Mouse (Mus musculus): ENCODE results near the gene Chn2. TPM values are rescaled to one million over a fixed set of nuclear protein-coding genes. Genes with fewer than 3 reads are reported as not detected.

The Chn2 gene
- polyA plus RNA-seq, 1 experiment = not detected

GRCm38 (mm10) chr6:54216512-54216911 is 177.2 kb downstream of the Chn2 start:
- H3K4me3 ChIP-seq (replicated peaks) = no peak overlapping the region
- TF ChIP-seq TAL1 (IDR thresholded peaks at IDR 0.05; ENCODE audit: low read length) (no peak), GATA1 (IDR thresholded peaks at IDR 0.05; ENCODE audit: low read length) (no peak)
- H3K36me3 ChIP-seq (ENCODE audit: control insufficient read depth) = no peaks in the 10 kb centered on the region
- H3K4me1 ChIP-seq (ENCODE audit: control insufficient read depth) = no peaks in the 10 kb centered on the region
- no peaks in the 10 kb centered on the region for H3K9me3 ChIP-seq (ENCODE audit: control insufficient read depth, low read length)
- no peaks in the 10 kb centered on the region for H3K27me3 ChIP-seq (ENCODE audit: control insufficient read depth)

DNA sequence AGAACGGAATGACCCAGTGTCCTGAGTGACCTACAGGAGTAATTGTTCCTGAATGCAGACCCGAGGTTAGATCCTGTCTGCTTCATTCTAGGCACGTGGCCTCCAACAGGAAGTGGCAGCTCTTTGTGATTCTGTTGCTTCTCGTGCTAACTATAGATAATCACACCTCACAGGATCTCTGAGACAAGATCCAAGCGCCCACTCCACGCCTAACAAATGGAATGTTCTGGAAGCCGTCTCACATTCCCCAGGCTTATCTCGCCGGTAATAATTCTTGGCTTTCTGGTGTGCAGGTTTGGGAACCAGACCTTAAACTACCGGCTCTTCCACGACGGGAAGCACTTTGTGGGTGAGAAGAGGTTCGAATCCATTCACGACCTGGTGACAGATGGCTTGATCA is 180.8 kb downstream of the Chn2 start:
- TF ChIP-seq GATA1 (IDR thresholded peaks at IDR 0.05; ENCODE audit: low read length) = no peak
- TF ChIP-seq TAL1 (IDR thresholded peaks at IDR 0.05; ENCODE audit: low read length) = no peak
- H3K9me3 ChIP-seq (ENCODE audit: control insufficient read depth, low read length) = no peaks in the 10 kb centered on the region
- H3K4me1 ChIP-seq (ENCODE audit: control insufficient read depth) = no peaks in the 10 kb centered on the region
- no peaks in the 10 kb centered on the region for H3K36me3 ChIP-seq (ENCODE audit: control insufficient read depth)
- no peak overlapping the region for H3K4me3 ChIP-seq (replicated peaks)
- no peaks in the 10 kb centered on the region for H3K27me3 ChIP-seq (ENCODE audit: control insufficient read depth)

DNA sequence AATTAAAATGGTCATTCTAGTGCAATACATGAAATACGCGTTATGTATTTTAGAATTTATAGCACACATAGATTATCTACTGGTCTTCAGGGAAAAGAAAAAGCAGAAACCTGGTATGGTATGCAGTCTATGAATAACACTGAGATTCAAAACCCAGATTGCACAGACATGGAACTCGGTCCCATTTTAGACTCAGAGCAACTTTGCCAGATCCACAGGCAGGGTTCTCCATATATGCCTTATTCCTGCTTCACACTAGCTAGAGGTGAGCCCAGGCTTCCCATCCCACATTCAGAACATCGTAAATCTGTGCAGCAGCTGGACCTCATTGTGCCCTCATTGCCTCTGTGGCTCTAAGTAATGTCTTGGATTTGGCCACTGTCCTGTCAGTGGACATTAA is 184.2 kb downstream of the Chn2 start:
- Histone ChIP-seq H3K36me3 (ENCODE audit: control insufficient read depth) (no peaks in the 10 kb centered on the region), H3K4me3 (replicated peaks) (no peak overlapping the region), H3K9me3 (ENCODE audit: control insufficient read depth, low read length) (no peaks in the 10 kb centered on the region), H3K4me1 (ENCODE audit: control insufficient read depth) (no peaks in the 10 kb centered on the region), H3K27me3 (ENCODE audit: control insufficient read depth) (no peaks in the 10 kb centered on the region)
- TF ChIP-seq TAL1 (IDR thresholded peaks at IDR 0.05; ENCODE audit: low read length) (no peak), GATA1 (IDR thresholded peaks at IDR 0.05; ENCODE audit: low read length) (no peak)

DNA sequence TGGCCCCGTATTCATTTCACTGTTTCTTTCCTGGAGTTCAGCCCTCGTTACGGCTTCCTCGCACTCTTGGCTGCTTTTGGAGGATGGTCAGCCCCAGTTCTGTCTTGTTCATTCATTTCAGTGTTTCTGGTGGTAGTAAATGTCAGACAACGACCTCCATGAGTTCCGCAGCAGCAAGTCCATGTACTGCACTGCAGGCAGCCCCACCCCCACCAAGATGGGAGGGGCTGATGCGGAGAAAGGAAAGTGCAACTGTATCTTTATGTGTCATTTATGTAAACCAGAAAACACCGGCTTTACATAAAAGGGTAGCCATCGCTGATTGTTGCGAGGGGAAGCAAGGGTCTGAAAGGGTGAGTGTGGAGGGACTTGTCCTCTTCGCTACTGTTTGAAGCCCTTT is 185.0 kb downstream of the Chn2 start:
- Histone ChIP-seq H3K27me3 (ENCODE audit: control insufficient read depth) (no peaks in the 10 kb centered on the region), H3K4me3 (replicated peaks) (no peak overlapping the region), H3K4me1 (ENCODE audit: control insufficient read depth) (no peaks in the 10 kb centered on the region), H3K9me3 (ENCODE audit: control insufficient read depth, low read length) (no peaks in the 10 kb centered on the region), H3K36me3 (ENCODE audit: control insufficient read depth) (no peaks in the 10 kb centered on the region)
- TF ChIP-seq TAL1 (IDR thresholded peaks at IDR 0.05; ENCODE audit: low read length) (no peak), GATA1 (IDR thresholded peaks at IDR 0.05; ENCODE audit: low read length) (no peak)

DNA sequence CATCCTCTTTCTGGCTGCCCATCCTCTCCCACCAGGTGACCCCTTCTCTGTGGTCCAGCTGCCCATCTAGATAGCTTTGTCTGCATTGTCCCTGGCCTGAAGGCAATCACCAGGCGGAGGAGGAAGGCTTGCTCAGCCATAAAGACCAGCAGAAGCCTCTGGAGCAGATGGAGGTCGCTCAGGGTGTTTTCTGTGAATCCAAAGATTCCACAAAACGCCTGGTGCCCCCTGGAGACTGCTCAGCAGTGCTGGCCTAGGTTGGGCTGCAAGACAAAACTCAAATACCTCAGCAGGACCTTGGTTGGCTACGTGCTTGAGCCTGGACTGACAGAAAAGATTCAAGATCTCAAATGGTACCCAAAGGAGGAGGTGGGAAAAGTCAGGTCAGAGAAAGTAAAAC is 186.0 kb downstream of the Chn2 start:
- Histone ChIP-seq H3K4me3 (replicated peaks) (no peak overlapping the region), H3K4me1 (ENCODE audit: control insufficient read depth) (no peaks in the 10 kb centered on the region), H3K9me3 (ENCODE audit: control insufficient read depth, low read length) (no peaks in the 10 kb centered on the region), H3K36me3 (ENCODE audit: control insufficient read depth) (no peaks in the 10 kb centered on the region), H3K27me3 (ENCODE audit: control insufficient read depth) (no peaks in the 10 kb centered on the region)
- TF ChIP-seq GATA1 (IDR thresholded peaks at IDR 0.05; ENCODE audit: low read length) (no peak), TAL1 (IDR thresholded peaks at IDR 0.05; ENCODE audit: low read length) (no peak)

DNA sequence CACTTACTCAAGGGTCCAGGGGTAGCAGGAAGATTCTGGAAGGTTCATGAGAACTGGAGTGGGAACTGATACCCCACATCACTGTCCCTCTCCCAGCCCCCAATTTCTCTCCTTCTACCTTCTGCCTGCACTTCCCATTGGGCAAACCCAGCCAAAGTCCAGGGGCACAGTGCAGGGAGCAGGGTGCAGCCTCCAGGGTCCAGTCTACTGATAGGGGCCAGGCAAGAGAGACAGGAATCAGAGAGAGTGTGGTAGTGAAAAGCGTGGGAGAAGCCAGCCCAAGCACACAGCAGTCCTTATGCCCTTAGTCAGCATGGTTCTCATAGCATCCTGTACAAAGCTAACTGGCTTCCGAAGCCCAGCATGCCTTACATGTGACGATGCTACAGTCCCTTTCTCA is 187.7 kb downstream of the Chn2 start:
- no peak for TF ChIP-seq GATA1 (IDR thresholded peaks at IDR 0.05; ENCODE audit: low read length)
- TF ChIP-seq TAL1 (IDR thresholded peaks at IDR 0.05; ENCODE audit: low read length) = no peak
- Histone ChIP-seq H3K27me3 (ENCODE audit: control insufficient read depth) (no peaks in the 10 kb centered on the region), H3K4me3 (replicated peaks) (no peak overlapping the region), H3K36me3 (ENCODE audit: control insufficient read depth) (no peaks in the 10 kb centered on the region), H3K4me1 (ENCODE audit: control insufficient read depth) (no peaks in the 10 kb centered on the region), H3K9me3 (ENCODE audit: control insufficient read depth, low read length) (no peaks in the 10 kb centered on the region)

GRCm38 (mm10) chr6:54228421-54228820 is 189.1 kb downstream of the Chn2 start:
- no peaks in the 10 kb centered on the region for H3K9me3 ChIP-seq (ENCODE audit: control insufficient read depth, low read length)
- no peaks in the 10 kb centered on the region for H3K4me1 ChIP-seq (ENCODE audit: control insufficient read depth)
- no peak overlapping the region for H3K4me3 ChIP-seq (replicated peaks)
- TF ChIP-seq TAL1 (IDR thresholded peaks at IDR 0.05; ENCODE audit: low read length) (no peak), GATA1 (IDR thresholded peaks at IDR 0.05; ENCODE audit: low read length) (no peak)
- no peaks in the 10 kb centered on the region for H3K27me3 ChIP-seq (ENCODE audit: control insufficient read depth)
- H3K36me3 ChIP-seq (ENCODE audit: control insufficient read depth) = no peaks in the 10 kb centered on the region

- Histone ChIP-seq H3K36me3 (ENCODE audit: control insufficient read depth) (no peaks in the 10 kb centered on the region), H3K9me3 (ENCODE audit: control insufficient read depth, low read length) (no peaks in the 10 kb centered on the region), H3K27me3 (ENCODE audit: control insufficient read depth) (no peaks in the 10 kb centered on the region), H3K4me3 (replicated peaks) (no peak overlapping the region), H3K4me1 (ENCODE audit: control insufficient read depth) (no peaks in the 10 kb centered on the region)
- TF ChIP-seq GATA1 (IDR thresholded peaks at IDR 0.05; ENCODE audit: low read length) = no peak
- TF ChIP-seq TAL1 (IDR thresholded peaks at IDR 0.05; ENCODE audit: low read length) = no peak
Measured at GRCm38 (mm10) chr6:54228874-54229273, 189.5 kb downstream of the Chn2 start.

- H3K36me3 ChIP-seq (ENCODE audit: control insufficient read depth) = no peaks in the 10 kb centered on the region
Measured at GRCm38 (mm10) chr6:54231769-54232558, 192.6 kb downstream of the Chn2 start.

More at GRCm38 (mm10) chr6:54231769-54232558, 192.6 kb downstream of the Chn2 start:
- Histone ChIP-seq H3K4me3 (replicated peaks) (no peak overlapping the region), H3K27me3 (ENCODE audit: control insufficient read depth) (no peaks in the 10 kb centered on the region), H3K4me1 (ENCODE audit: control insufficient read depth) (no peaks in the 10 kb centered on the region), H3K9me3 (ENCODE audit: control insufficient read depth, low read length) (no peaks in the 10 kb centered on the region; the same call in 1 of the 2 replicates)
- TF ChIP-seq GATA1 (IDR thresholded peaks at IDR 0.05; ENCODE audit: low read length) (no peak), TAL1 (IDR thresholded peaks at IDR 0.05; ENCODE audit: low read length) (no peak)

Data from erythroblast, embryonic 14.5 days (primary cell).